Mouse (Mus musculus) layer of hippocampus, adult 9-10 months (tissue): Measurements from ENCODE around the gene Gm11639.

Experiments used
- DNase-seq: peaks from one replicate; pipeline ENCODE4 v3.0.0; 2022; ENCODE audit warnings: low spot score

Gene Gm11639

GRCm38 (mm10) chr11:105155915-105156314 lies 470.4 kb downstream of the Gm11639 start:
- no peak for DNase-seq

- no peak for DNase-seq
Observed at GRCm38 (mm10) chr11:105156748-105157267, 471.3 kb downstream of the Gm11639 start.

- DNase-seq: no peak
Observed at GRCm38 (mm10) chr11:105158047-105158446, 472.5 kb downstream of the Gm11639 start.

GRCm38 (mm10) chr11:105159673-105160360 lies 474.3 kb downstream of the Gm11639 start:
- no peak for DNase-seq

- no peak for DNase-seq
Observed at GRCm38 (mm10) chr11:105161411-105161810, 475.9 kb downstream of the Gm11639 start.

- DNase-seq: no peak
Observed at GRCm38 (mm10) chr11:105164516-105165510, 479.3 kb downstream of the Gm11639 start.

- no peak for DNase-seq
Observed at GRCm38 (mm10) chr11:105166780-105167179, 481.3 kb downstream of the Gm11639 start.
